Mouse (Mus musculus): ENCODE measurements around the gene Tectb. TPM values are rescaled to one million over a fixed set of nuclear protein-coding genes. Genes with fewer than 3 reads are reported as not detected.

Gene Tectb
- not detected in 2 replicates for polyA plus RNA-seq (2016; fragmentation: Nextera tagmentation; extraction: Ambion mirVana)

- 77% methylated on average over 5 of the region's 5 CpGs for WGBS
- no peaks in the 10 kb centered on the region for H3K36me3 ChIP-seq
- peaks cover 16% of the 10 kb centered on the region for H3K4me1 ChIP-seq (replicated peaks)
- H3K27me3 ChIP-seq (ENCODE audit: insufficient read depth, poor library complexity, severe bottlenecking) = no peaks in the 10 kb centered on the region; the same call in 1 of the 2 replicates
- no peaks in the 10 kb centered on the region for H3K9me3 ChIP-seq
- no peak for DNase-seq (ENCODE audit: low spot score)
- H3K4me3 ChIP-seq = no peak within 1 kb of the TSS
- H3K27ac ChIP-seq = no peak within 1 kb of the TSS
Measured at GRCm38 (mm10) chr19:55180433-55180832, at the start of gene Tectb. Tectb (plus strand) TSS chr19:55180733.

GRCm38 (mm10) chr19:55131747-55132146, 48.8 kb upstream of the Tectb start:
- 58% methylated on average over 1 of the region's 1 CpGs for whole genome bisulfite sequencing
- H3K27ac ChIP-seq = no peak overlapping the region
- DNase-seq (ENCODE audit: low spot score) = no peak
- peaks cover 10% of the 10 kb centered on the region for H3K4me1 ChIP-seq (replicated peaks)
- no peaks in the 10 kb centered on the region for H3K36me3 ChIP-seq
- H3K27me3 ChIP-seq (ENCODE audit: insufficient read depth, poor library complexity, severe bottlenecking) = no peaks in the 10 kb centered on the region
- H3K9me3 ChIP-seq = 0 out of 2 replicates have a peak, but pooled peaks cover 3% of the 10 kb centered on the region
- no peak overlapping the region for H3K4me3 ChIP-seq

- no peaks in the 10 kb centered on the region for H3K27me3 ChIP-seq (ENCODE audit: insufficient read depth, poor library complexity, severe bottlenecking)
- H3K36me3 ChIP-seq = no peaks in the 10 kb centered on the region
- H3K9me3 ChIP-seq = 0 out of 2 replicates have a peak, but pooled peaks cover 3% of the 10 kb centered on the region
- H3K4me1 ChIP-seq (replicated peaks) = peaks cover 12% of the 10 kb centered on the region
- 89% methylated on average over 3 of the region's 3 CpGs for WGBS
- H3K4me3 ChIP-seq = no peak overlapping the region
- DNase-seq (ENCODE audit: low spot score) = no peak
- no peak overlapping the region for H3K27ac ChIP-seq
Measured at GRCm38 (mm10) chr19:55132476-55132875, 48.1 kb upstream of the Tectb start.

GRCm38 (mm10) chr19:55134521-55134920, 46.0 kb upstream of the Tectb start:
- no peak overlapping the region for H3K27ac ChIP-seq
- H3K4me1 ChIP-seq (replicated peaks) = peaks cover 27% of the 10 kb centered on the region
- DNase-seq (ENCODE audit: low spot score) = no peak
- H3K36me3 ChIP-seq = no peaks in the 10 kb centered on the region
- no peak overlapping the region for H3K4me3 ChIP-seq
- WGBS = 88% methylated on average over 9 of the region's 9 CpGs
- H3K27me3 ChIP-seq (ENCODE audit: insufficient read depth, poor library complexity, severe bottlenecking) = no peaks in the 10 kb centered on the region
- 0 out of 2 replicates have a peak, but pooled peaks cover 3% of the 10 kb centered on the region for H3K9me3 ChIP-seq

GRCm38 (mm10) chr19:55135918-55136317, 44.6 kb upstream of the Tectb start:
- H3K4me1 ChIP-seq (replicated peaks) = peaks cover 28% of the 10 kb centered on the region
- WGBS = 89% methylated on average over 3 of the region's 3 CpGs
- no peak overlapping the region for H3K27ac ChIP-seq
- DNase-seq (ENCODE audit: low spot score) = no peak
- H3K9me3 ChIP-seq = 0 out of 2 replicates have a peak, but pooled peaks cover 3% of the 10 kb centered on the region
- no peaks in the 10 kb centered on the region for H3K36me3 ChIP-seq
- H3K4me3 ChIP-seq = no peak overlapping the region
- H3K27me3 ChIP-seq (ENCODE audit: insufficient read depth, poor library complexity, severe bottlenecking) = no peaks in the 10 kb centered on the region

- Histone ChIP-seq H3K27me3 (ENCODE audit: insufficient read depth, poor library complexity, severe bottlenecking) (no peaks in the 10 kb centered on the region), H3K4me1 (replicated peaks) (peaks cover 34% of the 10 kb centered on the region), H3K36me3 (no peaks in the 10 kb centered on the region), H3K27ac (peak overlapping the region; percentile 45; the same call in 1 of the 2 replicates), H3K4me3 (no peak overlapping the region), H3K9me3 (no peaks in the 10 kb centered on the region)
- WGBS = 71% methylated on average over 4 of the region's 4 CpGs
- DNase-seq (ENCODE audit: low spot score) = no peak
Measured at GRCm38 (mm10) chr19:55136693-55137427, 43.7 kb upstream of the Tectb start.

GRCm38 (mm10) chr19:55137884-55138283, 42.6 kb upstream of the Tectb start:
- Histone ChIP-seq H3K9me3 (no peaks in the 10 kb centered on the region), H3K4me1 (replicated peaks) (peaks cover 44% of the 10 kb centered on the region), H3K4me3 (no peak overlapping the region), H3K36me3 (no peaks in the 10 kb centered on the region), H3K27ac (peak overlapping the region; percentile 79), H3K27me3 (ENCODE audit: insufficient read depth, poor library complexity, severe bottlenecking) (no peaks in the 10 kb centered on the region)
- peak; percentile 42 for DNase-seq (ENCODE audit: low spot score)
- WGBS = 20% methylated on average over 7 of the region's 7 CpGs

- no peak for DNase-seq (ENCODE audit: low spot score)
- H3K27ac ChIP-seq = peak overlapping the region; percentile 79
- no peak overlapping the region for H3K4me3 ChIP-seq
- peaks cover 50% of the 10 kb centered on the region for H3K4me1 ChIP-seq (replicated peaks)
- H3K36me3 ChIP-seq = no peaks in the 10 kb centered on the region
- WGBS = 75% methylated on average over 7 of the region's 7 CpGs
- no peaks in the 10 kb centered on the region for H3K27me3 ChIP-seq (ENCODE audit: insufficient read depth, poor library complexity, severe bottlenecking)
- H3K9me3 ChIP-seq = no peaks in the 10 kb centered on the region
Measured at GRCm38 (mm10) chr19:55138506-55138905, 42.0 kb upstream of the Tectb start.

- H3K9me3 ChIP-seq = no peaks in the 10 kb centered on the region
- H3K27me3 ChIP-seq (ENCODE audit: insufficient read depth, poor library complexity, severe bottlenecking) = no peaks in the 10 kb centered on the region
- H3K36me3 ChIP-seq = no peaks in the 10 kb centered on the region
- H3K4me1 ChIP-seq (replicated peaks) = peaks cover 58% of the 10 kb centered on the region
- H3K27ac ChIP-seq = no peak overlapping the region; the same call in 1 of the 2 replicates
- WGBS = 78% methylated on average over 7 of the region's 7 CpGs
- no peak for DNase-seq (ENCODE audit: low spot score)
- no peak overlapping the region for H3K4me3 ChIP-seq
Measured at GRCm38 (mm10) chr19:55139301-55139700, 41.2 kb upstream of the Tectb start.

- H3K27ac ChIP-seq = peak overlapping the region; percentile 92
- H3K27me3 ChIP-seq (ENCODE audit: insufficient read depth, poor library complexity, severe bottlenecking) = no peaks in the 10 kb centered on the region
- peak; percentile 81 for DNase-seq (ENCODE audit: low spot score)
- H3K4me3 ChIP-seq = peak overlapping the region; percentile 29
- 12% methylated on average over 11 of the region's 11 CpGs for WGBS
- H3K36me3 ChIP-seq = no peaks in the 10 kb centered on the region
- H3K4me1 ChIP-seq (replicated peaks) = peaks cover 55% of the 10 kb centered on the region
- no peaks in the 10 kb centered on the region for H3K9me3 ChIP-seq
Measured at GRCm38 (mm10) chr19:55143391-55144300, 36.9 kb upstream of the Tectb start.

GRCm38 (mm10) chr19:55144691-55145090, 35.8 kb upstream of the Tectb start:
- Histone ChIP-seq H3K36me3 (no peaks in the 10 kb centered on the region), H3K27me3 (ENCODE audit: insufficient read depth, poor library complexity, severe bottlenecking) (no peaks in the 10 kb centered on the region), H3K4me3 (no peak overlapping the region), H3K4me1 (replicated peaks) (peaks cover 50% of the 10 kb centered on the region), H3K9me3 (no peaks in the 10 kb centered on the region), H3K27ac (peak overlapping the region; percentile 92)
- DNase-seq (ENCODE audit: low spot score) = no peak
- WGBS = 49% methylated on average over 5 of the region's 5 CpGs

- WGBS = 77% methylated on average over 2 of the region's 2 CpGs
- no peak overlapping the region for H3K4me3 ChIP-seq
- H3K36me3 ChIP-seq = no peaks in the 10 kb centered on the region
- H3K4me1 ChIP-seq (replicated peaks) = peaks cover 50% of the 10 kb centered on the region
- H3K9me3 ChIP-seq = no peaks in the 10 kb centered on the region
- H3K27me3 ChIP-seq (ENCODE audit: insufficient read depth, poor library complexity, severe bottlenecking) = no peaks in the 10 kb centered on the region
- H3K27ac ChIP-seq = peak overlapping the region; percentile 92
- DNase-seq (ENCODE audit: low spot score) = no peak
Measured at GRCm38 (mm10) chr19:55145136-55145535, 35.4 kb upstream of the Tectb start.

GRCm38 (mm10) chr19:55147568-55147967, 33.0 kb upstream of the Tectb start:
- H3K4me3 ChIP-seq = no peak overlapping the region
- no peaks in the 10 kb centered on the region for H3K9me3 ChIP-seq
- H3K27ac ChIP-seq = peak overlapping the region; percentile 59
- DNase-seq (ENCODE audit: low spot score) = no peak
- no peaks in the 10 kb centered on the region for H3K27me3 ChIP-seq (ENCODE audit: insufficient read depth, poor library complexity, severe bottlenecking)
- no peaks in the 10 kb centered on the region for H3K36me3 ChIP-seq
- 76% methylated on average over 9 of the region's 9 CpGs for WGBS
- peaks cover 36% of the 10 kb centered on the region for H3K4me1 ChIP-seq (replicated peaks)
